Comparison of ENCODE assay signal across 8 mouse cellular contexts in genomic region chr17:29759963-29760362, GRCm38 (mm10). TPM values are rescaled to one million over a fixed set of nuclear protein-coding genes. Genes with fewer than 3 reads are reported as not detected.
DNase-seq lines count a peak whose midpoint lies in the region; ATAC-seq and TF ChIP-seq lines count a peak whose summit lies in the region.

No protein-coding gene starts in this region.

- ATAC-seq in heart, embryonic 12.5 days (ENCODE audit: insufficient number of reproducible peaks, low FRiP score): no peak
- no peak for ATAC-seq in midbrain, postnatal 0 days (ENCODE audit: low FRiP score)

- no peak overlapping the region for H3K27ac ChIP-seq in left cerebral cortex, adult 2 months
- 0 out of 2 replicates have a peak overlapping the region, but pooled peaks have one; percentile 23 for H3K27ac ChIP-seq in heart, embryonic 12.5 days (ENCODE audit: poor library complexity, severe bottlenecking)
- no peak overlapping the region for H3K27ac ChIP-seq in midbrain, postnatal 0 days (ENCODE audit: low read depth, low read length)

- TF ChIP-seq CTCF in left cerebral cortex, adult 2 months (IDR thresholded peaks at IDR 0.05): no peak
- no peak for TF ChIP-seq CTCF in midbrain, postnatal 0 days (IDR thresholded peaks at IDR 0.05)

- no peaks in the 10 kb centered on the region for H3K36me3 ChIP-seq in heart, embryonic 12.5 days
- no peaks in the 10 kb centered on the region for H3K36me3 ChIP-seq in midbrain, postnatal 0 days (ENCODE audit: insufficient read depth, low read length)

- DNase-seq in cerebellum, adult 9-10 months: peak; percentile 42
- no peak for DNase-seq in cerebellum, adult 11-12 months
- peak; percentile 18 to 21 for DNase-seq in left cerebral cortex, adult 2 months (ENCODE audit: extremely low spot score in 1 of 2, low spot score in 2 of 2)
- DNase-seq in left cerebral cortex, postnatal 4 days: no peak
- peak; percentile 60 for DNase-seq in midbrain, postnatal 0 days (ENCODE audit: low spot score)
- DNase-seq in lung, postnatal 4 days: no peak
- DNase-seq in gastrocnemius, adult 8-10 months (ENCODE audit: low spot score in 2 of 2): no peak

- H3K9ac ChIP-seq in heart, embryonic 12.5 days: no peak overlapping the region
- H3K9ac ChIP-seq in midbrain, postnatal 0 days (replicated peaks; ENCODE audit: low read length, poor library complexity, severe bottlenecking): no peak overlapping the region

- H3K4me2 ChIP-seq in heart, embryonic 12.5 days: 0 out of 2 replicates have a peak overlapping the region, but pooled peaks have one; percentile 5
- H3K4me2 ChIP-seq in midbrain, postnatal 0 days (ENCODE audit: low read depth, low read length, poor library complexity, severe bottlenecking): no peak overlapping the region

- WGBS in heart, embryonic 12.5 days: 59% methylated on average over 19 of the region's 19 CpGs
- 67% methylated on average over 19 of the region's 19 CpGs for WGBS in midbrain, postnatal 0 days

- H3K4me1 ChIP-seq in heart, embryonic 12.5 days (replicated peaks): no peaks in the 10 kb centered on the region; the same call in 1 of the 2 replicates
- H3K4me1 ChIP-seq in midbrain, postnatal 0 days (ENCODE audit: insufficient read depth, low read length): no peaks in the 10 kb centered on the region

- H3K27me3 ChIP-seq in heart, embryonic 12.5 days (replicated peaks): no peaks in the 10 kb centered on the region
- no peaks in the 10 kb centered on the region for H3K27me3 ChIP-seq in midbrain, postnatal 0 days (ENCODE audit: insufficient read depth, low read length)

- H3K4me3 ChIP-seq in left cerebral cortex, adult 2 months: peak overlapping the region; percentile 31
- H3K4me3 ChIP-seq in heart, embryonic 12.5 days: no peak overlapping the region
- H3K4me3 ChIP-seq in midbrain, postnatal 0 days (ENCODE audit: low read depth, low read length): no peak overlapping the region

- 0 out of 2 replicates have a peak, but pooled peaks cover 3% of the 10 kb centered on the region for H3K9me3 ChIP-seq in heart, embryonic 12.5 days (replicated peaks)
- H3K9me3 ChIP-seq in midbrain, postnatal 0 days (ENCODE audit: low read length): no peaks in the 10 kb centered on the region

- intact Hi-C loops in left cerebral cortex, adult 2 months (cut with DNase I): loop anchor here (5.0 kb wide), 1 partner anchor 122 kb away; no protein-coding TSS in a partner anchor
- intact Hi-C loops in left cerebral cortex, postnatal 4 days (cut with DNase I): no loop called here

RNA-seq across cellular contexts. Expression of gene Ccdc167, which starts 43.1 kb away (rescaled TPM):
- 10 to 100 TPM; 13.9 to 17.3 TPM for total RNA-seq in left cerebral cortex, adult 2 months (2021)
- 10 to 100 TPM; 11.6 to 13.5 TPM for total RNA-seq in left cerebral cortex, postnatal 4 days (2021)
- 15.8 and 16.0 TPM in 2 replicates for polyA plus RNA-seq in heart, embryonic 12.5 days (2016; fragmentation: Nextera tagmentation; extraction: Ambion mirVana)
- total RNA-seq in midbrain, postnatal 0 days (2014; rRNA removed): 9.0 and 9.4 TPM in 2 replicates
- 8.3 and 8.6 TPM in 2 replicates for polyA plus RNA-seq in midbrain, postnatal 0 days (2015; fragmentation: Nextera tagmentation; extraction: Ambion mirVana)
- total RNA-seq in gastrocnemius, adult 8-10 months (2022): 1 to 10 TPM; 4.9 to 9.5 (median 6.6) TPM

Comparison
In these comparisons a context has a peak if more than half of its experiments do, and no peak if none do; other contexts are left out.
1. DNase-seq: peak in cerebellum, adult 9-10 months (single experiment), left cerebral cortex, adult 2 months (2 of 2) and midbrain, postnatal 0 days (single experiment); none in cerebellum, adult 11-12 months (single experiment), left cerebral cortex, postnatal 4 days (single experiment), lung, postnatal 4 days (0 of 2) and gastrocnemius, adult 8-10 months (0 of 2).